Mouse (Mus musculus): ENCODE measurements around the gene Slc17a8.

Slc17a8 gene

GRCm38 (mm10) chr10:89531194-89531634 lies 89.8 kb downstream of the Slc17a8 start:
- in situ Hi-C loops (cut with MboI, MseI) = no loop called here

DNA sequence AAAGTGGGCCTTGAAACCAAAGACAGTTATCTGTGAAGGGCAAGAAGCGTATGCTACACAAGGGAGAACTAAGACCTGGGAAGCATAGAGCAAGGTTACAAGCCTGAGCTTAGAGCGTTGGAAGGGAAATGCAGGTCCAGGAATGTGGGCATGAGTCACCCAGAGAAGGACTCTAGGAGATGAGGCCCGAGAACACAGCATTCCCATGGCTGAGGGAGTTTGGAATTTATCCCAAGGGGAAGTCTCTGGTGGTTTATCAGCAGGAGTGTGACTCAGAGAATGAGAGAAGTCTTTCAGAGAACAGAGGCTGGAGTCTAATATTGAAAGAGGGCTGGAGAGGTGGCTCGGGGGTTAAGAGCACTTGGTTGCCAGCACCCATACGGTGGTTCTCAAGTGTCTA lies 94.0 kb downstream of the Slc17a8 start:
- in situ Hi-C loops (cut with MboI, MseI) = loop anchor here (10.0 kb wide), 1 partner anchor 48 kb away; no protein-coding TSS in a partner anchor

DNA sequence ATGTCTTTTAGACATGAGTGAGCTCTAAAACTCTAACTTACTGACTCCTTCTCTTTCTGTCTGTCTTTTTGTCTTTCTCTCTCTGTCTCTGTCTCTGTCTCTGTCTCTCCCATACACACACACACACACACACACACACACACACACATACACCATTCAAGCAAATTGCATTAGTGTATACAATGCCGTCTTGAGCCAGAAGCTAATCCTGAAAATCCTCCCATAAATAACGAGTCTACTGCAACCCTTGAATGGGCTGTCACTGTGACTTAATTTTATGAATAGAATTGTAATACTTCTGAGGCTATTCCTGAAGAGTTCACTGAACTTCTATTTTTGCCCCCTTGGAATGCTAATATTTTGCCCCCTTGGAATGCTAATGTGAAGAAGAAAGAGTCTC lies 95.2 kb downstream of the Slc17a8 start:
- in situ Hi-C loops (cut with MboI, MseI) = loop anchor here (10.0 kb wide), 1 partner anchor 49 kb away; no protein-coding TSS in a partner anchor
